Mouse (Mus musculus) olfactory bulb, adult 2 months (tissue): Measurements from ENCODE around the gene Ptprn2. TPM values are rescaled to one million over a fixed set of nuclear protein-coding genes. Genes with fewer than 3 reads are reported as not detected.

Source experiments
- H3K27ac ChIP-seq: fragments of 200-500 bp; 2 replicates; pipeline ENCODE4 v1.5.1; 2012; ENCODE audit warnings: low read depth, low read length; ENCODE audit not compliant: insufficient read depth
- H3K4me1 ChIP-seq: fragments of 200-500 bp; 2 replicates; pipeline ENCODE4 v1.6.1; 2012; ENCODE audit warnings: low read length; ENCODE audit not compliant: control insufficient read depth, insufficient read depth
- H3K4me3 ChIP-seq: fragments of 200-500 bp; 2 replicates; pipeline ENCODE4 v1.5.1; 2012; ENCODE audit warnings: mild to moderate bottlenecking, low read depth, low read length, moderate library complexity; ENCODE audit not compliant: insufficient read depth
- CTCF ChIP-seq: fragments of 200-500 bp; IDR thresholded peaks from 2 replicates; pipeline ENCODE4 v1.5.1; 2012; ENCODE audit warnings: low read depth, mild to moderate bottlenecking, low read length, moderate library complexity; ENCODE audit not compliant: insufficient read depth
- POLR2A ChIP-seq: fragments of 200-500 bp; IDR thresholded peaks from 2 replicates; pipeline ENCODE4 v1.6.1; 2012; ENCODE audit warnings: mild to moderate bottlenecking, low read depth, low read length, moderate library complexity; ENCODE audit not compliant: insufficient read depth
- WGBS: fragments of 180-500 bp; shearing (Covaris S2); methylation state at CpG from one replicate; pipeline ENCODE4 v1.1.7; 2018; 5-methylcytosine and 5-hydroxymethylcytosine counted together
- polyA plus RNA-seq: library from polyadenylated mRNA; stranded (reverse); fragments of >200 nt; gene quantifications from 2 replicates; pipeline ENCODE4 v1.2.4, GENCODE M21; 2012; ENCODE audit warnings: low replicate concordance; ENCODE audit not compliant: missing spikeins, insufficient read depth, insufficient read length

The Ptprn2 gene
- polyA plus RNA-seq, 1 experiment: not detected

DNA sequence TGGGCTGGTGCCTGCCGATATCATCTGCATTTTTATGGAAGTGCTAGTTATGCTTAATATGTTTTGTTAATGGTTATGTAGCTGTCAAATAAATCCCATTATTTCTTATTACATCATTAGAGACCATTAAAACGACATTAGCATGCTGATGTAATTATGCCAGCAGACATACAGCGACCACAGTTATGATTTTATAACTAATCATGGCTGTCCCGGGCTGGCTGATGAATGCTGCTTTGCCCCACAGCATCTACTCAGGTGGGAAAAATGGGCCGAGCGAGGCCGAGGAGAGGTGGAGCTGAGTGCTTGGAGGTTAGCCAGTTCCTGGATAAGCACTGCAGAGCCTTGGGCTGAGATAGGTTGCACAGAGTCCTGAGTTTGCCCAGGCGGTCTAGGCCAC is 407.1 kb downstream of the Ptprn2 start:
- Histone ChIP-seq H3K4me1 (no peaks in the 10 kb centered on the region), H3K27ac (no peak overlapping the region), H3K4me3 (no peak overlapping the region)
- WGBS: 92% methylated on average over 8 of the region's 8 CpGs
- TF ChIP-seq CTCF (no peak), POLR2A (no peak)

DNA sequence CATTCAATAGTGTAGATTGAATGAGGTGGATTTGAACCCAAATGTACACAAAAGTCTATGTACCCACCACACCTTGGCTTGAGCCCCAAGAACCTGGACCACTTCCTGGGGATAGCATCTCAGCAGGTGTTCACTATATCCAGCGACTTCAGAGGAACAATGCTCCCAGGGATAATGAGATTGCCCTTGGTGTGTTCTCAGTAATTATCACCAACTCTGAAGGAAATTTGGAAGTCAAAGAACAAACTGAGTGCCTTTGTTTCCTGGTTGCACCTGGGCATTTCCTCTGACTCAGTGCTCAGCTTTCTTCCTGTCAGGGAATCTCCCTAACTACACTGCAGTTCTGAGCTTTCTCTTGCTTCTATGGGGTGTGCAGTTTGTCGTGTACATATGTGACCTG is 411.1 kb downstream of the Ptprn2 start:
- H3K27ac ChIP-seq: no peak overlapping the region
- WGBS: 59% methylated on average over 2 of the region's 2 CpGs
- H3K4me1 ChIP-seq: no peaks in the 10 kb centered on the region
- TF ChIP-seq POLR2A: no peak
- TF ChIP-seq CTCF: no peak
- no peak overlapping the region for H3K4me3 ChIP-seq

DNA sequence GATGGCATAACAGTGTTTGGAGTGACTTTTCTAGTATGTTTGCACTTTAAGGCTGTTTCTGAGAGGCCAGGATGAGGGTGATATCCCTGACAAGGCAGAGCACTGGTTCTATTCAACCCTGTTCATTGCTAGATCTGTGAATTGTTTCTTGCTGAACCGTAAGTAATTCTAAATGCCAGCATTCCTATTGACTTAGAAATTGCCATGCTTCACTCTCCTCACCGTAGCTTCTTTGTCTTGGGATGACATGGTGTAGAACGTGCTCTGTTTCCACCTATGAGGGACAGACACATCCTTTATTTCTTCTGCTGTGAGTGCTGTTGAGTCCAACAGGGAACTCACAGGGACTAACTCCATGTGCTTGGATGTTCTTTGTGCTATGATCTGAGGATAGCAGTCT is 416.3 kb downstream of the Ptprn2 start:
- Histone ChIP-seq H3K4me3 (no peak overlapping the region), H3K27ac (no peak overlapping the region), H3K4me1 (no peaks in the 10 kb centered on the region)
- 65% methylated on average over 3 of the region's 3 CpGs for WGBS
- TF ChIP-seq CTCF (no peak), POLR2A (no peak)

DNA sequence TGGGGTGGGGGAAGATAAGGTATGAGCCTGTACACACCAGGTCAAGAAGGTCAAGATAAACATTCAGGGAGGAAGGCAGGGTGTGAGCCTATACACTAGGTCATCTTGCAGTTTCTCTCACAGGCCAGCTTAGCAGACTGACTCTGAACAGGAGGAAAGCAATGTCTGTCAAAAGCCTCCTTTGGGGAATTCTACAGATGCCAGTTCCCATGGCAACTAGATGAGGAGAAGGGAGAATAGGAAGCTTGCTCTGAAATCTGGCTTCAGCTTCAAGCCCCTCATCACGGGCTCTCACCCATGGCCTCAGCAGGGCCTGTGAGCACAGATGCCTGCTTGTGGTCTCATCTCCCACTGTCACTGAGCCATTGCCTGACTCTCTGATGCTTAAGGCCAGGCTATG is 421.9 kb downstream of the Ptprn2 start:
- no peak overlapping the region for H3K4me3 ChIP-seq
- H3K4me1 ChIP-seq: peaks cover 11% of the 10 kb centered on the region
- WGBS: 45% methylated on average over 1 of the region's 1 CpGs
- no peak for TF ChIP-seq CTCF
- no peak overlapping the region for H3K27ac ChIP-seq

- Histone ChIP-seq H3K4me3 (no peak overlapping the region), H3K27ac (no peak overlapping the region), H3K4me1 (peaks cover 11% of the 10 kb centered on the region)
- TF ChIP-seq POLR2A (no peak), CTCF (no peak)
- WGBS: 30% methylated on average over 2 of the region's 2 CpGs
Measured at GRCm38 (mm10) chr12:116908668-116909067, 423.1 kb downstream of the Ptprn2 start.

- Histone ChIP-seq H3K27ac (no peak overlapping the region), H3K4me1 (peaks cover 4% of the 10 kb centered on the region), H3K4me3 (no peak overlapping the region)
- WGBS: 85% methylated on average over 5 of the region's 5 CpGs
- TF ChIP-seq POLR2A (no peak), CTCF (no peak)
Measured at GRCm38 (mm10) chr12:116916776-116917175, 431.3 kb downstream of the Ptprn2 start.

DNA sequence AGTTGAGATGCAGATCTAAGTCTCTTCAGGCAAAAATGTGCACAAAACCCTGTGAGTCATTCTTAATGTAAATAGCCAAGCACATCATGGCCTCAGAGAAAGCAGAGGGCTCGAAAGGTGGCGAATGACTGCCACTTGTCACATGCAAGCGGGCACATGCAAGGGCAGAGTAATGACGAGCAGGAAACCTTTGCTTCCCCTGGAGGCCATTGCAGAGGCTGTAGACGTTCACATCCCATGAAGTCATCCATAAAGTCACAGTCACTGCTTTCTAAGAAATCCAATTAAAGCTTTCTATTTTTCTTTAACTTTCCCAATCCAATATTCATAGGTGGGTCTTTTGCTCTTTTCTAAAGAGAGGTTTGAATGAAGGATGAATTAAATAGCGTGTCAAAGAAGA is 433.7 kb downstream of the Ptprn2 start:
- WGBS: 83% methylated on average over 6 of the region's 6 CpGs
- TF ChIP-seq CTCF (no peak), POLR2A (no peak)
- no peak overlapping the region for H3K27ac ChIP-seq
- peaks cover 4% of the 10 kb centered on the region for H3K4me1 ChIP-seq
- H3K4me3 ChIP-seq: no peak overlapping the region

GRCm38 (mm10) chr12:116919691-116920526 is 434.4 kb downstream of the Ptprn2 start:
- no peak overlapping the region for H3K27ac ChIP-seq
- H3K4me3 ChIP-seq: no peak overlapping the region
- peaks cover 4% of the 10 kb centered on the region for H3K4me1 ChIP-seq
- WGBS: 55% methylated on average over 22 of the region's 22 CpGs
- no peak for TF ChIP-seq POLR2A
- TF ChIP-seq CTCF: no peak

DNA sequence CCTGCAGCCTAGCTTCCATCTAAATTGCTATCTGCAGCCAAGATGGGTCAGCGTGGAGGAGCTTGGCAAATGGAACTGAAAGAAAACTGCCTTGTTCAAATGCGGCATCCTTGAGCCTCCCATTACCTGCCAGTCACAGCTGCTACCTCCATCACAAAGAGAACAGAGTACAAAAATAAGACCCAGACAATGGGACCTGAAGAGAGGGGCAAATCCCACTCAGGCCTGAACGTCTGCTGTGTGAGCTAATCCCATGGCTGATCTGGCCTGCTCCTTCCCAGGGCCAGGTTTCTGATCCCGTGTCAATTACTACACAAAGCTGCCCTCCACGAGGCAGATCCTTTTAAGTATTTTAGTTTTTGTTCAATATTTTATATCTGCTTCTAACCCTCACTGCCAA is 441.6 kb downstream of the Ptprn2 start:
- TF ChIP-seq CTCF (no peak), POLR2A (no peak)
- WGBS: 50% methylated on average over 5 of the region's 5 CpGs
- Histone ChIP-seq H3K27ac (no peak overlapping the region), H3K4me3 (no peak overlapping the region), H3K4me1 (no peaks in the 10 kb centered on the region)

- TF ChIP-seq POLR2A (no peak), CTCF (no peak)
- Histone ChIP-seq H3K27ac (no peak overlapping the region), H3K4me1 (no peaks in the 10 kb centered on the region), H3K4me3 (no peak overlapping the region)
- 83% methylated on average over 1 of the region's 1 CpGs for WGBS
Measured at GRCm38 (mm10) chr12:116927516-116927915, 442.0 kb downstream of the Ptprn2 start.
